Mouse (Mus musculus) lung, postnatal 0 days (tissue): ENCODE results near the gene Esrrg. TPM values are rescaled to one million over a fixed set of nuclear protein-coding genes. Genes with fewer than 3 reads are reported as not detected.

ENCODE experiments used
- ATAC-seq: fragments of 200-750 bp; cut with Nextera tagmentation; 2 replicates; pipeline ENCODE4 v1.8.0; 2017; ENCODE audit warnings: moderate library complexity
- DNase-seq: peaks from one replicate; pipeline ENCODE4 v3.0.0-alpha.2; 2016; ENCODE audit warnings: low spot score
- H3K27ac ChIP-seq: fragments of 300-500 bp; sonication (generic); 2 replicates; pipeline ENCODE4 v1.5.1; 2014; ENCODE audit warnings: antibody characterized with exemption, mild to moderate bottlenecking, low read length, mixed read lengths
- H3K27me3 ChIP-seq: fragments of 300-500 bp; sonication (generic); replicated peaks from 2 replicates; pipeline ENCODE4 v1.6.1; 2014; ENCODE audit warnings: low read length, mixed read lengths; ENCODE audit not compliant: insufficient read depth
- H3K36me3 ChIP-seq: fragments of 300-500 bp; sonication (generic); 2 replicates; pipeline ENCODE4 v1.6.1; 2014; ENCODE audit warnings: low read length, mixed read lengths; ENCODE audit not compliant: insufficient read depth
- H3K4me1 ChIP-seq: fragments of 300-500 bp; sonication (generic); 2 replicates; pipeline ENCODE4 v1.6.1; 2014; ENCODE audit warnings: antibody characterized with exemption, low read depth, low read length, mixed read lengths; ENCODE audit not compliant: insufficient read depth
- H3K4me2 ChIP-seq: fragments of 300-500 bp; sonication (generic); replicated peaks from 2 replicates; pipeline ENCODE4 v1.6.1; 2014; ENCODE audit warnings: low read depth, mild to moderate bottlenecking, low read length, moderate library complexity, mixed read lengths
- H3K4me3 ChIP-seq: fragments of 300-500 bp; sonication (generic); 2 replicates; pipeline ENCODE4 v1.5.1; 2014; ENCODE audit warnings: low read depth, low read length
- H3K9ac ChIP-seq: fragments of 300-500 bp; sonication (generic); replicated peaks from 2 replicates; pipeline ENCODE4 v1.6.1; 2014; ENCODE audit warnings: low read depth, mild to moderate bottlenecking
- H3K9me3 ChIP-seq: fragments of 300-500 bp; sonication (generic); 2 replicates; pipeline ENCODE4 v1.6.1; 2016; ENCODE audit warnings: low read length, mixed read lengths
- CTCF ChIP-seq: IDR thresholded peaks from 2 replicates; pipeline ENCODE4 v1.5.1; 2016; ENCODE audit warnings: antibody characterized with exemption, mild to moderate bottlenecking
- EP300 ChIP-seq: IDR thresholded peaks from 2 replicates; pipeline ENCODE4 v1.6.1; 2016; ENCODE audit warnings: antibody characterized with exemption, mild to moderate bottlenecking, control low read depth
- WGBS: fragments of 180-500 bp; shearing (Covaris S2); extraction: QIAGEN DNeasy Blood & Tissue Kit; methylation state at CpG from one replicate; pipeline ENCODE4 v1.1.7; 2014; 5-methylcytosine and 5-hydroxymethylcytosine counted together
- polyA plus RNA-seq: library from polyadenylated mRNA; unstranded; fragments of >200 nt; fragmentation: Nextera tagmentation; extraction: Ambion mirVana; gene quantifications from 2 replicates; pipeline ENCODE4 v1.2.1, GENCODE M21; 2015

Gene Esrrg
- polyA plus RNA-seq, 1 experiment from 2014 or later: 0.54 TPM

DNA sequence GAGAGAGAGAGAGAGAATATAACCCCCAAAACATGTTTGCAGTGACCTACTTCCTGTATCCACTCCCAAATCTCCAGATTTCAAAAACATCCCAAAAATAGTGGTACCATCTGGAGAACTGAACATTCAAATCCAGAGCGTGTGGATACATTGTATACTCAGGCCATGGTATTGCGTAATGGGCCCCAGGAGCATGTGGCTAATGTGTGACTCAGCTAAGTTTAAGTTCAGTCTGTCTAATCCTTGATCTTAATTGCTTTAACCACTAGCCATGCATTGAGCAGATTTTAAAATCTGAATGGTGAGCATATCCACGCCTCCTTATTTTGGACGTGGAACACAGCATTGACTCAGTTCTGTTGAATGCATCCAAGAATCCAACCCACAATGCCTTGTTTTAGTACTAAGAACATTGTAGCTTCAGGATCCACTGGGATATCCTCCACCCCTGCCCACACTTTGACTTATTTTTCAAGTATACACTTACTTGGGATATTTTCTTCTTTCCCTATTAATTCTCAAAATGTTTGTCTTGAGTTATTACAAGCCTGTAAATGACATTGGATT is 612.7 kb downstream of the Esrrg start:
- peak; percentile 28 for DNase-seq
- Histone ChIP-seq H3K9me3 (no peaks in the 10 kb centered on the region), H3K9ac (no peak overlapping the region), H3K4me3 (no peak overlapping the region), H3K4me2 (no peak overlapping the region), H3K27ac (no peak overlapping the region), H3K27me3 (no peaks in the 10 kb centered on the region), H3K36me3 (no peaks in the 10 kb centered on the region), H3K4me1 (no peaks in the 10 kb centered on the region)
- 73% methylated on average over 4 of the region's 4 CpGs for WGBS
- no peak for ATAC-seq
- TF ChIP-seq CTCF: no peak
- TF ChIP-seq EP300: no peak

DNA sequence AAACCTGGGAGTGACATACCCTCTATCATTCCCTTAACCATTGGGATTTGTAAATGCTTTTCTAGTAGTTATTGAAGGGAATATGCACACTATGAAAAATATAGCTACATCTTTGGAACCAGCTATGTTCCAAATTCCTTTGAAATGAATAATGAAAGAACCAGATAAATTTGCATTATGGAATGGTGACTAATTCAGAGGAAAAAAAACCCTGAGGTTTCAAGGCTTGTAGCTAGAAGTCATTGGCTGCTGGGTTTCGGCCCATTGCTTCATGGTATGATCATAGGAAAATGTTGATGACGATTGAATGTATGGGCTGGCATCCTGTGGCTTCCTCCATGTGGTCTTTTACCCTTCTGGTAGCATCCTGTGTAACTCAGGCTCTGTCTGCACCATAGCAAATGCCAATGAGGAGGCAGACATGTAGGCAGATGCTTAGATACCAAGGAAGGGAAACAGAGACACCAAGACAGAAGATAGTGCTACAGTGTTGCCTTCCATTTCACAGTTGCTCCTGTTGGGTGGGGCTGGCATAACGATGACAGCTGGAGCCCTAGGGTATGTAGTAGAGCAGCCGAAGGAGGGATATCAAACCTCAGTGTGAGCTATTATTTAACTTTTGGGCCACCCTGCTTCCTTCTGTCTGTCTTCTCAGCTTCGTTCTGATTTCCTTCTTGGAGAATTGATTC is 624.6 kb downstream of the Esrrg start:
- WGBS: 79% methylated on average over 5 of the region's 5 CpGs
- ATAC-seq (no peak), DNase-seq (no peak)
- H3K9ac ChIP-seq: no peak overlapping the region
- H3K9me3 ChIP-seq: no peaks in the 10 kb centered on the region
- no peaks in the 10 kb centered on the region for H3K4me1 ChIP-seq
- TF ChIP-seq CTCF (no peak), EP300 (no peak)
- H3K27me3 ChIP-seq: no peaks in the 10 kb centered on the region
- no peak overlapping the region for H3K4me3 ChIP-seq
- H3K27ac ChIP-seq: no peak overlapping the region
- H3K4me2 ChIP-seq: no peak overlapping the region
- H3K36me3 ChIP-seq: no peaks in the 10 kb centered on the region

GRCm38 (mm10) chr1:188238636-188239035 is 630.0 kb downstream of the Esrrg start:
- no peak for ATAC-seq
- no peak overlapping the region for H3K27ac ChIP-seq
- DNase-seq: peak; percentile 67
- no peaks in the 10 kb centered on the region for H3K27me3 ChIP-seq
- H3K9ac ChIP-seq: no peak overlapping the region
- H3K4me1 ChIP-seq: peaks cover 4% of the 10 kb centered on the region; the same call in 1 of the 2 replicates
- no peak overlapping the region for H3K4me2 ChIP-seq
- no peaks in the 10 kb centered on the region for H3K36me3 ChIP-seq
- no peaks in the 10 kb centered on the region for H3K9me3 ChIP-seq
- H3K4me3 ChIP-seq: no peak overlapping the region
- TF ChIP-seq EP300: no peak
- no peak for TF ChIP-seq CTCF

DNA sequence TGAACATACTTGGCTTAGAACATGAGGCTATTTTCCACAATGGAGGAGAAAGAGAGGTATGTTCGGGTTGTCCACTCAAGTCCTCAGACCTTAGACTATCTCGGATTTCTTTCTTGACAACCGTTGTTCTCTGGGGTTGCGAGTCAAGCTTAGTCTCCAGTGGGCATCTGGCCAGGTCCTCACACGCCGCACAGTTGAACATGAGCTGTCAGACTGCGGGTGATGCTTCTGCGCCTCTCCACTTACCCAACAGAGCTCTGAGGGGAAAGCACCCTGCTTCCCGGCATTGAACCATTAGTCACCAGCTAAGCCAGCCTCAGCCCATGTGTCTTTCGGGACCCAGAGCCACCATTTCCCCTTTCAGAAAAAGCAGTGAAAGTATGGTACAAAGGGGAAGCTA is 633.2 kb downstream of the Esrrg start:
- DNase-seq (no peak), ATAC-seq (no peak)
- H3K9ac ChIP-seq: no peak overlapping the region
- no peak overlapping the region for H3K4me3 ChIP-seq
- no peak overlapping the region for H3K4me2 ChIP-seq
- peaks cover 4% of the 10 kb centered on the region; the same call in 1 of the 2 replicates for H3K4me1 ChIP-seq
- TF ChIP-seq CTCF (no peak), EP300 (no peak)
- H3K36me3 ChIP-seq: no peaks in the 10 kb centered on the region
- WGBS: 72% methylated on average over 10 of the region's 10 CpGs
- no peaks in the 10 kb centered on the region for H3K9me3 ChIP-seq
- no peak overlapping the region for H3K27ac ChIP-seq
- H3K27me3 ChIP-seq: no peaks in the 10 kb centered on the region

DNA sequence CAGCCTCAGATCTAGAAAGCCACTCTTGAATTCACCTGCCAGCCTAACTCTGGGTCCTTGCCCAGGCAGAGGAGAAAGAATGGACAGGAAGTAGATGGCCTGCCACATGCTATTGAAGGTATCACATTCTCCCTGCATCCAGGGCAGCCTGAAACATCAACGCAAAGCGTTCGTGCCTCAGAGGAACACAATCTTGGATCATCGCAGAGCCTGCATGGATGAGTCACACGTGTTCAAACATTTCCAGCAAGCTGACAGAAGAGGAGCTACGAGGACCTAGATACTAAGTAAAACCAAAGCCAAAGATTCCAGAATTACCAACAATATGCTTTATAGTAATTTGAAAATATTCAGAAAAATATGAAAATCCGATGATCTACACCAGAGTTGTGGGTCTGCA is 648.9 kb downstream of the Esrrg start:
- Histone ChIP-seq H3K27ac (no peak overlapping the region), H3K27me3 (no peaks in the 10 kb centered on the region), H3K4me1 (no peaks in the 10 kb centered on the region), H3K4me2 (no peak overlapping the region), H3K9ac (no peak overlapping the region), H3K4me3 (no peak overlapping the region), H3K36me3 (no peaks in the 10 kb centered on the region), H3K9me3 (no peaks in the 10 kb centered on the region)
- no peak for DNase-seq
- WGBS: 88% methylated on average over 7 of the region's 7 CpGs
- no peak for TF ChIP-seq EP300
- no peak for ATAC-seq

GRCm38 (mm10) chr1:188260259-188261107 is 651.9 kb downstream of the Esrrg start:
- H3K9me3 ChIP-seq: no peaks in the 10 kb centered on the region
- H3K4me3 ChIP-seq: no peak overlapping the region
- ATAC-seq (no peak), DNase-seq (no peak)
- no peak overlapping the region for H3K9ac ChIP-seq
- no peaks in the 10 kb centered on the region for H3K36me3 ChIP-seq
- H3K27ac ChIP-seq: no peak overlapping the region
- WGBS: 75% methylated on average over 6 of the region's 6 CpGs
- no peaks in the 10 kb centered on the region for H3K4me1 ChIP-seq
- no peak overlapping the region for H3K4me2 ChIP-seq
- TF ChIP-seq CTCF: no peak
- TF ChIP-seq EP300: no peak
- no peaks in the 10 kb centered on the region for H3K27me3 ChIP-seq
